Mouse (Mus musculus): ENCODE measurements at regions not wholly inside any gene's neighbourhood (a gene's known extent, or its start where the extent isn't known, plus 50 kb on each side); places are given as distances from the start of the nearest gene placed in this dataset.
A peak's percentile ranks its signal among the peaks of the same experiment; 100 is the strongest.

- DNase-seq = no peak
Observed at GRCm38 (mm10) chr3:34593279-34593678, 56.9 kb upstream of the Sox2 start.

DNA sequence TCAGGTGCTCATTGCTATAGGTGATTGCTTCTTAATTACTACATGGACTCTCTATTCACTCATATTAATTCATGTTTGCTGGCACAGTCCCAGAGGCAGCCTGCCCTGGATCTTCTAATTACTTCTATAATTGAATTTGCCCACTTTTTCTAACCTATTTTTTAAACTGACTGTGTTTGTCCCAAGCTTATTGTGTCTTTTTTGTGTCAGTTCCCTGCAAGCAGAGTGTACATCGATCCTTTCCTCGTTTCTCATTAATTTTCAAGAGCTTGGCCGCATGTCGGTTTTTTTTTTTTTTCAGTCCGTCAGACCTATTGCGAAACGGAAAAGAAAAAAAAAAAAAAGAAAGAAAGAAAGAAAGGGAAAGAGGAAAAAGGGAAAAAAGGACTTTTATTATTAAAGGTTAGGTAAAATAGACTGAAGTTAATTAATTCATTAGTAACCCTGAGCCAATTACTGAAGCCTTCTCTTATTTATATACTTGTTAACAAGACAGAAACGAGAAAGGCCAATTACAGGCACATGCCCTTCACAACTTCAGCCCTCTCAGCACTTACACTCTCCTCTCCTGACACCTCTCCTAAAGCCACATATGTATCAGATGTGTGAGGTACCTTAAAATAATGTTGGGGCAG is 72.2 kb upstream of the Sox2 start:
- no peak for DNase-seq

DNA sequence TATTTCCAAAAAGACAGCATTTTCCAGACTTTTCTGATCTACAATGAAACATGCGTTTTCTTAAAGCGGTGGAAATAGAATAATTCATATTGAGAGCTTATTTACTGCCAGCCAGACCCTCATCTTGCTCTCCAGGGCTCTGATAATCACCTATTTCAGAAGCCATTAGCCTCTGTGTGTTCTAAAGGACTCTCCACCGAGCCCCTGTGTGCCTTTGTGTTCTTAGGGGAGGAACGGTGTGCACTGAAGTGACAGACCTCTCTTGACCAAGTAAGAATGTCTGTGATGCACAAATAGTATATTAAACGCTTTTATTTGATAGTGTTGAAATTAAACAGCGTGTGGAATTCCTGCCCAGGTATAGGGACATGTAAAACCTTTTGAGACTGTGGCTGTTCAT is 73.1 kb upstream of the Sox2 start:
- DNase-seq = no peak

DNA sequence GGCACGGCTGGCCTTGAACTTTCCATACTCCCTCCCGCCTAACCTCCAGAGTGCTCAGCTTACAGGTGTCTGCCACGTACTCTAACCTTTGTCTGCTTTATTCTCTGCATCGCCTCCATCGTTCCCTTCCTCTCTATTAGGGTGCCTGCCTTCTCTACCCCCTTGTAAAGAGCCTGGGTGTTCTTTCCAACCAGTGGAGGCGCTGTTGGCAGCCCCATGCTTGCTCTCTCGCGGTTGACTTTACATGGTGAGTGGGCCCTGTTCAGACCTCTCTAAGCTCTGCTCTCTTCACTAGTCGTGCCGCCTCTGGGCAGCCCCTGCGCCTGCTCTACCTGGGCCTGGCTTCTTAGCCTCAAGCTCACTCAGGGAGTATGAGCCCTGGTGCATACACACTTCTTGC is 74.0 kb upstream of the Sox2 start:
- no peak for DNase-seq

GRCm38 (mm10) chr3:34574711-34575350 is 75.4 kb upstream of the Sox2 start:
- no peak for DNase-seq

- DNase-seq = no peak
Observed at GRCm38 (mm10) chr3:34573312-34573711, 76.9 kb upstream of the Sox2 start.

GRCm38 (mm10) chr3:34572081-34572480 is 78.1 kb upstream of the Sox2 start:
- DNase-seq = peak; percentile 54

DNA sequence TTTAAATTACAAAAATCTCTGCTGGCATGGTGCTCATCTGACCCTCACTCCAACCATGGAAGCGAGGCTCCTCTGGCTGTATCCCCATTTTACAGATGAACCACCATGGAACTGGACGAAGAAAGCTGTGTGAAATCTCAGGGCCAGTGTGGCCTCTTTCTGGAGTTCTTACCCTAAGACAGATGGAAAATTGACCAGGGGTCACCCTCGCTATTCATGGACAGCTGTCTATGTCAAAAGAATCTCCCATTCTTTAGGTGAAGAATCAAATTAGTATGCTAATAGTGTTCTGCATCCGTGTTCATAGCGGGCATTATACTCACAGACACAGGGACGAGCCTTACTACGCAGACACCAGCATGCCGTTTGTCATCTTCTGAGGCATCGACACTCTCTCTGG is 78.6 kb upstream of the Sox2 start:
- DNase-seq = no peak

DNA sequence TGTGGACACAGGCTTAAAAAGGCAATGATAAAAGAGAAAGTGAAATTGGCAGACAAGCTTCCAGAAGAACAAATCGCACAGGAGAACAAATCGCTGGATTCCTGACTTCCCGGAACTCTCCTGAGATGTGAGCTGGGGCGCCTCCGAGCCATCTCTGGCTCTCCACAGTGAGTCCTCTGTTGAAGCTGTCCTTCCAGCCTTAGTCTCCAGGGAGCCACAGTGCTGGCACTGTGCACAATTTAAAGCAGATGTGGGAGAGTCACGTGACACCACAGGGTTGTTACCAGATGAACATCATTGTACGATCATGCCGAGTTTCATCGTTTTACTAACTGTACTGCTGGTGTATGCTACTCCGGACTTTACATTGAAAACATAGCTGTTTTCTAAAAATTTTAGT is 80.2 kb upstream of the Sox2 start:
- DNase-seq = no peak

- no peak for DNase-seq
Observed at GRCm38 (mm10) chr3:34568086-34568650, 82.0 kb upstream of the Sox2 start.

- no peak for DNase-seq
Observed at GRCm38 (mm10) chr3:34565386-34565785, 84.8 kb upstream of the Sox2 start.

DNA sequence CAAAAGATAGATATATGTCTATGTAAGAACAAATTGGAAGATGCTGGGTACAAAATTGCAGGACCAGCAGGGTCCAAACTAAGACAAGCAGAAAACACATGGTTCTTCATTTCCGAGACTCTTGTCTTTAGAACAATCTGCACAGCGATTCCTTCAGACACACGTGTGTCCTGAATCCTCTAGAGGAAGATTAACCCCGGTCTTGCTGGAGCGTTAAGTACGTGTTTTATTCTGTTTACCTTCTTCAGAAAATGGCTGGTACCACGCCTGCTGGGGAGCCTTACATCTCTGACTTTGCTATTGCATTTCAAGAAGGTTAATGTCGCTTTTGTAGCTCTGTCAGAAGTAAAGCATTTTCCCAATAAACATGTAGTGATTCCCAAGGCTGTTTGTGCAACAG is 87.3 kb upstream of the Sox2 start:
- no peak for DNase-seq

DNA sequence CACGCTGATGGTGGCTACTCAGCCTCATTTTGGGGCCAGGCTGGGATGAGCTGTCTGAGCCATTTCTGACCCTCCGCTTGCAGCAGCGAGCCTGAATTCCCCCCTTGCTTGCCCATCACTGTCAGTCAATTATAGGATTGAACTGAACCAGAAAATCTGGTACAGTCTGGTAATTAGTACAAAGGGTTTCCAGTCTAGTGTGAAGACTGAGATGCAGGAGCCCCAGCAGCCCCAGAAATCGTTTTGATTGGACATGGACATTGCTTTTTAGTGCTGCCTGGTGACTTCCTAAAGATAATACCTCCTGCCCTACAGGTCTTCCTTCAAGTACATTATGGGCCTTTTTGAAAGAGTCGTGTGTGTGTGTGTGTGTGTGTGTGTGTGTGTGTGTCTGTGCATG is 88.5 kb upstream of the Sox2 start:
- no peak for DNase-seq

DNA sequence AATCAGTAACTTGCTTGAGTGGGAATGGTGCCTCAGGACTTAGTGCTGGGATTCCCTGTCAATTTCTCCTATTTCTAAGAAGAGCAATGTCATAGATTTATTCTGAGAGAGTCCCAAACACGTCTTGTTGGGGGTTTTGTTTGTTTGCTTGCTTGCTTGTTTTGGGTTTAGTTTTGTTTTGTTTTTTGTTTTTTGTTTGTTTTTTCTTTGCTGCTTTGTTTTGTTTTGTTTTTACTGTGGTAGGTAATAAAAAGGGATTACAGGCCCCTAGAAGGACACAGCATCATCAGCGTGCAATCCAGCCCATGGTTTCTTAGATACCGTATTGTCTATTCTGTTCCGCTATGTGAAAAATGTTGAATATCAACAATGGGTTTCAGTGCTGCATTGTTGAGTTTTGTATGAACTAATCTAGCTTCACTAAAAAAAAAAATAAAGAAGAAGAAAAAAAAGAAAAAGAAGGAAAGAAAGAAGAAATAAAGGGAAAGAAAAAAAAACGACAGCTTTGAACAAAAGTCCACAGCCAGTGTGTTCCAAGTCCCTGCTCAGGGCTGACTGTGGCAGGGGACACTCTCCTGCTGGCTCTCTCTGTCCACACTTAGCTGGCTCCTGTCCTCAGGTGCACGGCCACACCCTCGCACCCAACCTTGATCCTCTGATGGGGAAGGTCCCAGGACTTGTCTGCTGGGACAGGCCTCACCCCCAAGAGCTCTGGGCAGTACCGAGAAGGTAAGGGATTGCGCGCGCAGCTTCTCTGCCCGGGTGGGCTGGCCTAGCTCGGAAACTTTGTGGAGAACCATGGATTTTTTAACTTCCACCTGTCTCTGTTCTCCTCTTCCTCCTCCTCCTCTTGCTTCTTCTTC is 90.1 kb upstream of the Sox2 start:
- no peak for DNase-seq

DNA sequence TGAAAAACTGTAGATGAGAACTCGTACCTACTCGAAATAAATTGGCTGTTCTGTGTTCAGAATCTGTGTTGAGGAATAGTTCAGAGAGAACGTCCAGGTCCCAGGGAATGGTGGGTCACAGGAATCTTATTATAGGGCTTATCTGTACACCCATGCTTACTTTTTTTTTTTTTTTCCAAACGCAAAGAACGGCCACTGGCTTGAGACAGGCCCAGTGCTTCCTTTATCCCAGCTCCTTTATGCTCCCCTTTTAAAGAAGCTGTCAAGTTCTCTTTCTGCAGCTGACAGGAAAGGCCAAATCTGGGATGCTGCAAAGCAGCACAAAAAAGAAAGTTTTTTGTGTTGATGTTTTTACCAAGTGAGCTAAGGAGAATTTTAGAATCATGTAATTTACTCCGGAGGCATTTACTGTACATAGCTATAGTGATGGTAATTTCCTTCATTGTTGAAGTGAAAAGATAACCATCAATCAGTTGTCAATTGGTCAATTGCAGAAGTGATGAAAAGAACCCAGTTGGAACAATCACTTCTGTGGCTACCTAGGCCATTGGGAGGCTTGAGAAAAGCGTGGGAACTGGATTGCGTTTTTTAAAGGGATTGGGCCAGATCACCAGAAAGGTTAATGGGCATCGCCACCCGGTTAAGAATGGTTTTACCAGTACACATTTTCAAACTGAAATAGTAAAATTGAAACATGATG is 91.2 kb upstream of the Sox2 start:
- no peak for DNase-seq

- no peak for DNase-seq
Observed at GRCm38 (mm10) chr3:34552542-34553208, 97.5 kb upstream of the Sox2 start.

GRCm38 (mm10) chr3:34551069-34551468 is 99.1 kb upstream of the Sox2 start:
- DNase-seq = no peak

DNA sequence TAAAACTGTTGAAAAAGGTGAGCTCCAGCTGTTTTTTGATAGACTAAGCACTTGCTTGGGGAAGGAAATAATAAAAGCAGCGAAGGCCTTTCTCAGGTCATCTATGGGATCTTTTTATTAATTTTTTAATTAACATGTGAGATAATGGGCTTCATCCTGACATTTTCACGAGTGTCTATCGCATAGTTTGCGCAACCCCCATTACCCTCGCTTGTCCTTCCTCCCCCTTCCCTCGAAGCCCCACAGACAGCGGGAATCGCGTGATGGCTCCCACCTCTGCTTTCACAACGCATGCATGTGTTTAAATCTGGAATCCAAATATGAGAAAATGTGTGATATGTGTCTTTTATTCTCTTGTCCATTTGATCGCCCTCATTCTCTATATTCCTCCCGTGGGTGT is 100.0 kb upstream of the Sox2 start:
- DNase-seq = no peak

DNA sequence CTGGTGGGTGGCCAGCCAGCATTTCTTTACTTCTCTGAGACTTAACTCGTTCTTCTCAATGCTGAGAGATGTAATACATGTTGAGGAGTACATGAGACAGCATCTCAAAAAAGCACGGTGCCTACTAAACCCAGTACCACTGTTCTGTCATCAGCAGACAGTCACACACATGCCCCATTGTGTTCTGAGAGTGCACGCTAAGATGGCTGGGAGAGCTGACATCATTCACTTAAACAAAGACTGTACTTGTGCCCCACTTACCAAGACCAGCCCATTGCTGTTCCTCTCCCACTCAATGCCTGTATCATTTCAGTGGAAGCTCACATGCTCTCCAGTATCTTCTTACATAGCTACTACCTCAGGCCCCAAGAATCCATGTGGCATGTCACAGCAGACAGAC is 117.8 kb upstream of the Sox2 start:
- DNase-seq = no peak

- DNase-seq = no peak
Observed at GRCm38 (mm10) chr3:34531836-34532235, 118.4 kb upstream of the Sox2 start.

GRCm38 (mm10) chr3:34527546-34527945 is 122.7 kb upstream of the Sox2 start:
- DNase-seq = no peak

DNA sequence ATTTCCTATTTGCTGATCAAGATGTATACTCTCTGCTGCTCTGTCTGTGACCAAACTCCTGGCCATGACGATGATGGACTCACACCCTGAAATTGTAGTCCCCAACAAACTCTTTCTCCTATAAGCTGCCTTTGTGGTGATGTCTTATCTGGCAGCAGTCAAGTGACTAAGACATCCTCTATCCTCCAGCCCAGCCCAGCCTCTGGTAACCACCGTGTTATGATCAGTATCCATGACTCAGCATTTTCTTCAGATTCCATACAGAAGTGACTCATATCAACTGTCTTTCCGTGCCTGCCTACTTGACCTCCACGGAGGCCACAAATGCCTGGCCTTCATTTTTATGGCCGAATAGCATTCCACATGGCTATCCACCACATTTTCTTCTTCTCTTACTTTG is 124.5 kb upstream of the Sox2 start:
- DNase-seq = no peak
